Mouse (Mus musculus): ENCODE measurements around the gene Lig3.

Lig3 gene

GRCm38 (mm10) chr11:82780983-82781903 lies at the start of gene Lig3:
Gene Lig3, plus strand, starts transcription at chr11:82781108.
- CTCF ChIA-PET: interaction anchor here in 2 of 4 experiments (0.8 to 0.9 kb wide), 2 partner anchors 8 to 11 kb away, joined by 3 to 5 read pairs; no protein-coding TSS in a partner anchor
- POLR2A ChIA-PET: interaction anchor here in 3 of 4 experiments (0.5 to 3.4 kb wide), 16 partner anchors 9 to 124 kb away, joined by 3 to 18 read pairs (median 4); partner anchors contain the start of genes Cct6b (in 2 of the 3), Zfp830 (in 2 of the 3) and Rad51d (in 1 of the 3)

- ChIA-PET CTCF (interaction anchor here (0.6 to 1.6 kb wide), 9 partner anchors 30 to 499 kb away, joined by 3 to 6 read pairs (median 4); partner anchors contain the start of genes Cct6b (in 2 of the 4) and Zfp830 (in 2 of the 4)), POLR2A (interaction anchor here in 2 of 4 experiments (0.6 to 0.7 kb wide), 3 partner anchors 31 to 230 kb away, joined by 3 to 9 read pairs (median 3); no protein-coding TSS in a partner anchor)
Observed at GRCm38 (mm10) chr11:82734227-82734626, 46.7 kb upstream of the Lig3 start.

GRCm38 (mm10) chr11:82739006-82739405 lies 41.9 kb upstream of the Lig3 start:
- ChIA-PET POLR2A (no interaction called here), CTCF (interaction anchor here in 3 of 4 experiments (0.6 to 1.5 kb wide), 3 partner anchors 503 to 1612 kb away, joined by 3 to 6 read pairs (median 3); no protein-coding TSS in a partner anchor)

- ChIA-PET CTCF (interaction anchor here in 3 of 4 experiments (0.9 to 2.4 kb wide), 12 partner anchors 15 to 158 kb away, joined by 3 to 13 read pairs (median 6); partner anchors contain the start of genes Rad51d (in 3 of the 3), Cct6b (in 1 of the 3) and Zfp830 (in 1 of the 3)), POLR2A (interaction anchor here in 2 of 4 experiments (0.6 to 1.7 kb wide), 5 partner anchors 18 to 359 kb away, joined by 3 to 5 read pairs (median 4); partner anchors contain the start of genes Cct6b (in 2 of the 2), Zfp830 (in 2 of the 2) and Rad51d (in 1 of the 2))
Observed at GRCm38 (mm10) chr11:82746138-82746537, 34.8 kb upstream of the Lig3 start.

- CTCF ChIA-PET: interaction anchor here in 3 of 4 experiments (0.9 to 2.4 kb wide), 14 partner anchors 14 to 158 kb away, joined by 3 to 13 read pairs (median 6); partner anchors contain the start of genes Rad51d (in 3 of the 3), Cct6b (in 1 of the 3) and Zfp830 (in 1 of the 3)
- POLR2A ChIA-PET: interaction anchor here in 2 of 4 experiments (0.6 to 1.7 kb wide), 7 partner anchors 17 to 360 kb away, joined by 3 to 7 read pairs (median 4); partner anchors contain the start of genes Cct6b (in 2 of the 2), Zfp830 (in 2 of the 2) and Rad51d (in 1 of the 2)
Observed at GRCm38 (mm10) chr11:82746857-82747366, 34.0 kb upstream of the Lig3 start.

- ChIA-PET POLR2A (interaction anchor here in 1 of 4 experiments (0.6 to 0.9 kb wide), 3 partner anchors 10 to 12 kb away, joined by 3 read pairs; partner anchors contain the start of genes Cct6b and Zfp830), CTCF (interaction anchor here in 1 of 4 experiments (0.6 to 0.8 kb wide), 2 partner anchors 72 to 155 kb away, joined by 3 read pairs; no protein-coding TSS in a partner anchor)
Observed at GRCm38 (mm10) chr11:82752349-82753115, 28.4 kb upstream of the Lig3 start.

- ChIA-PET CTCF (interaction anchor here in 1 of 4 experiments (0.6 kb wide), 1 partner anchor 372 kb away, joined by 5 read pairs; no protein-coding TSS in a partner anchor), POLR2A (interaction anchor here in 2 of 4 experiments (0.5 to 0.7 kb wide), 2 partner anchors 19 to 235 kb away, joined by 3 read pairs; no protein-coding TSS in a partner anchor)
Observed at GRCm38 (mm10) chr11:82755919-82756318, 25.0 kb upstream of the Lig3 start.

GRCm38 (mm10) chr11:82762286-82762829 lies 18.6 kb upstream of the Lig3 start:
- CTCF ChIA-PET: interaction anchor here (0.6 to 2.1 kb wide), 9 partner anchors 8 to 128 kb away, joined by 3 to 6 read pairs (median 4); partner anchors contain the start of gene Rad51d (in 1 of the 4)

GRCm38 (mm10) chr11:82763261-82763660 lies 17.6 kb upstream of the Lig3 start:
- ChIA-PET CTCF (interaction anchor here in 3 of 4 experiments (0.6 to 2.1 kb wide), 5 partner anchors 10 to 56 kb away, joined by 3 to 6 read pairs (median 5); no protein-coding TSS in a partner anchor), POLR2A (interaction anchor here (0.6 to 6.2 kb wide), 33 partner anchors 10 to 709 kb away, joined by 3 to 30 read pairs (median 5); partner anchors contain the start of genes Ap2b1 (in 1 of the 4), Lig3 (in 1 of the 4), Nle1 (in 1 of the 4) and Rad51d (in 1 of the 4))

More at GRCm38 (mm10) chr11:82762286-82762829, 18.6 kb upstream of the Lig3 start:
- POLR2A ChIA-PET: interaction anchor here in 2 of 4 experiments (0.7 to 6.2 kb wide), 10 partner anchors 7 to 151 kb away, joined by 3 to 30 read pairs (median 4); partner anchors contain the start of gene Rffl (in 1 of the 2)

- ChIA-PET POLR2A (interaction anchor here (0.6 to 6.2 kb wide), 70 partner anchors 9 to 709 kb away, joined by 3 to 30 read pairs (median 4); partner anchors contain the start of genes Rad51d (in 2 of the 4), Ap2b1 (in 1 of the 4), Lig3 (in 1 of the 4) and Nle1 (in 1 of the 4)), CTCF (interaction anchor here (0.6 to 2.1 kb wide), 16 partner anchors 10 to 589 kb away, joined by 3 to 7 read pairs (median 4); partner anchors contain the start of gene Rad51d (in 1 of the 4))
Observed at GRCm38 (mm10) chr11:82763742-82764437, 17.0 kb upstream of the Lig3 start, which contains the start of the genes Cct6b and Zfp830. Gene Cct6b, minus strand, starts transcription at chr11:82764321. Gene Zfp830, plus strand, starts transcription at chr11:82764345.

GRCm38 (mm10) chr11:82764438-82764924 lies 16.4 kb upstream of the Lig3 start:
- ChIA-PET CTCF (interaction anchor here in 3 of 4 experiments (0.6 to 2.1 kb wide), 15 partner anchors 9 to 590 kb away, joined by 3 to 7 read pairs (median 4); partner anchors contain the start of gene Rad51d (in 1 of the 3)), POLR2A (interaction anchor here (0.6 to 6.2 kb wide), 68 partner anchors 9 to 708 kb away, joined by 3 to 30 read pairs (median 4); partner anchors contain the start of genes Rad51d (in 2 of the 4), Ap2b1 (in 1 of the 4), Lig3 (in 1 of the 4) and Nle1 (in 1 of the 4))

GRCm38 (mm10) chr11:82780134-82780533 lies 774 bp upstream of the Lig3 start:
- CTCF ChIA-PET: interaction anchor here in 1 of 4 experiments (0.8 kb wide), 1 partner anchor 10 kb away, joined by 3 read pairs; no protein-coding TSS in a partner anchor
- POLR2A ChIA-PET: interaction anchor here in 2 of 4 experiments (0.5 to 3.4 kb wide), 11 partner anchors 10 to 125 kb away, joined by 3 to 18 read pairs (median 4); partner anchors contain the start of genes Cct6b (in 2 of the 2) and Zfp830 (in 2 of the 2)

- ChIA-PET CTCF (interaction anchor here in 1 of 4 experiments (0.9 kb wide), 1 partner anchor 9 kb away, joined by 5 read pairs; no protein-coding TSS in a partner anchor), POLR2A (interaction anchor here in 3 of 4 experiments (0.7 to 1.8 kb wide), 10 partner anchors 8 to 100 kb away, joined by 3 to 11 read pairs (median 4); partner anchors contain the start of genes Cct6b (in 1 of the 3) and Zfp830 (in 1 of the 3))
Observed at GRCm38 (mm10) chr11:82782197-82782596, 1.3 kb downstream of the Lig3 start.

- ChIA-PET POLR2A (interaction anchor here in 2 of 4 experiments (1.2 to 1.7 kb wide), 5 partner anchors 9 to 99 kb away, joined by 3 to 5 read pairs (median 3); partner anchors contain the start of genes Cct6b (in 2 of the 2) and Zfp830 (in 2 of the 2)), CTCF (interaction anchor here in 1 of 4 experiments (0.9 kb wide), 1 partner anchor 103 kb away, joined by 4 read pairs; no protein-coding TSS in a partner anchor)
Observed at GRCm38 (mm10) chr11:82783453-82783852, 2.5 kb downstream of the Lig3 start.

Measured in embryonic stem cell, embryonic (primary cell).